Mouse (Mus musculus) hindbrain, embryonic 11.5 days (tissue): ENCODE results near the gene Usp27x. TPM values are rescaled to one million over a fixed set of nuclear protein-coding genes. Genes with fewer than 3 reads are reported as not detected.

Experiments used
- ATAC-seq: fragments of 200-750 bp; cut with Nextera tagmentation; 2 replicates; pipeline ENCODE4 v1.8.0; 2017; ENCODE audit warnings: mild to moderate bottlenecking, moderate TSS enrichment, moderate library complexity; ENCODE audit not compliant: low FRiP score
- DNase-seq: peaks from one replicate; pipeline ENCODE4 v3.0.0-alpha.2; 2015; ENCODE audit warnings: low spot score
- H3K27ac ChIP-seq: fragments of 300-500 bp; sonication (generic); 2 replicates; pipeline ENCODE4 v1.5.1; 2014; ENCODE audit warnings: mild to moderate bottlenecking, low read depth, low read length
- H3K27me3 ChIP-seq: fragments of 300-500 bp; sonication (generic); 2 replicates; pipeline ENCODE4 v1.6.1; 2014; ENCODE audit warnings: mild to moderate bottlenecking, low read length, moderate library complexity, mixed read lengths; ENCODE audit not compliant: control insufficient read depth, insufficient read depth
- H3K36me3 ChIP-seq: fragments of 300-500 bp; sonication (generic); 2 replicates; pipeline ENCODE4 v1.6.1; 2014; ENCODE audit warnings: mild to moderate bottlenecking, low read length, moderate library complexity, mixed read lengths; ENCODE audit not compliant: control insufficient read depth, insufficient read depth
- H3K4me1 ChIP-seq: fragments of 300-500 bp; sonication (generic); replicated peaks from 2 replicates; pipeline ENCODE4 v1.6.1; 2014; ENCODE audit warnings: low read length, mixed read lengths; ENCODE audit not compliant: control insufficient read depth, insufficient read depth
- H3K4me2 ChIP-seq: fragments of 300-500 bp; sonication (generic); replicated peaks from 2 replicates; pipeline ENCODE4 v1.6.1; 2014; ENCODE audit warnings: mild to moderate bottlenecking, low read depth, low read length
- H3K4me3 ChIP-seq: fragments of 300-500 bp; sonication (generic); 2 replicates; pipeline ENCODE4 v1.5.1; 2014; ENCODE audit warnings: low read depth, low read length
- H3K9ac ChIP-seq: fragments of 300-500 bp; sonication (generic); 2 replicates; pipeline ENCODE4 v1.6.1; 2014; ENCODE audit warnings: low read depth, low read length
- H3K9me3 ChIP-seq: fragments of 300-500 bp; sonication (generic); 2 replicates; pipeline ENCODE4 v1.6.1; 2016; ENCODE audit warnings: low read length; ENCODE audit not compliant: control insufficient read depth
- WGBS: fragments of 180-500 bp; shearing (Covaris S2); extraction: QIAGEN DNeasy Blood & Tissue Kit; methylation state at CpG from one replicate; pipeline ENCODE4 v1.1.7; 2014; 5-methylcytosine and 5-hydroxymethylcytosine counted together
- polyA plus RNA-seq: library from polyadenylated mRNA; unstranded; fragments of >200 nt; fragmentation: Nextera tagmentation; extraction: Ambion mirVana; gene quantifications from 2 replicates; pipeline ENCODE4 v1.2.1, GENCODE M21; 2014

The Usp27x gene
- 0.45 and 0.83 TPM in 2 replicates for polyA plus RNA-seq

DNA sequence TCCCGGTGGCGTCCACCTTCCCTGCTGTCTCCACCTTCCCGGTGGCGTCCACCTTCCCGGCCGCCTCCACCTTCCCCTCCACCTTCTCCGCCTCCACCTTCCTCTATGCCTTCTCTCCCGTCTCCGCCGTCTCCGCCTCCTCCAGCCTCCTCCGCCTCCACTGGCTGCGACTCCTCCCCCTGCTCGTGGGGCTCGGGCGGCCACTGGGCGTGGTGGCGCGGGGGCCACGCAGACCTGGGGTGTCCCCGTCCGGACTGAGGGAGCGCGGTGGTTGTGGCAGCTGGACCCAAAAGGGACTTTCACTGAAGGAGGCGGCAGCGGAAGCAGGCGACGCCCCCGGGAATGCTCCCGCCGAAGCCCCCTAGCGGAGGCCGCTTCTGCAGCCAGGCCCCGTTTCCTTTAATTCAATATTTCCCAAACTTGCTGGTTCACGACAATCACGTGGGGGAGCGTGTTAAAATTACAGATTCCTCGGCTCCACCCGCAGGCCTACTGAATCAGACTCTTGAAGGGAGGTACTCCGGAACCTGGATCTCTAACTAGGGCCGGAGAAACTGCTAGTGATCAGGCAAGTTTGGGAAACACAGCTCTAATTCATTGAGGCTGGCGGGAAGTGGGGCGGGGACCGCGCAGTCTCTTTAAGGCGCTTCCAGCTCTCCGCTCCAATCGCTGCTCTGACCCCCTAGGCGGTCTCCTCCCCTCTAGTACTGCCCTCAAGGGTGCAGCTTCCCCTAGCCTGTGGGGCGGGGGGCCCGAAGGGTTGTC, at the start of gene Usp27x:
TSS of gene Usp27x (minus strand) at position 115 of the 765 bp plus-strand sequence.
- H3K4me3 ChIP-seq = peak within 1 kb of the TSS; percentile 52
- H3K27ac ChIP-seq = peak within 1 kb of the TSS; percentile 75
- H3K9me3 ChIP-seq = no peaks in the 10 kb centered on the region
- no peaks in the 10 kb centered on the region for H3K27me3 ChIP-seq
- H3K4me2 ChIP-seq = peak within 1 kb of the TSS; percentile 64
- H3K36me3 ChIP-seq = no peaks in the 10 kb centered on the region
- no peaks in the 10 kb centered on the region for H3K4me1 ChIP-seq
- 15% methylated on average over 41 of the region's 51 CpGs for WGBS
- H3K9ac ChIP-seq = peak within 1 kb of the TSS; percentile 57
- DNase-seq (peak; percentile 73), ATAC-seq (peak; percentile 90)

DNA sequence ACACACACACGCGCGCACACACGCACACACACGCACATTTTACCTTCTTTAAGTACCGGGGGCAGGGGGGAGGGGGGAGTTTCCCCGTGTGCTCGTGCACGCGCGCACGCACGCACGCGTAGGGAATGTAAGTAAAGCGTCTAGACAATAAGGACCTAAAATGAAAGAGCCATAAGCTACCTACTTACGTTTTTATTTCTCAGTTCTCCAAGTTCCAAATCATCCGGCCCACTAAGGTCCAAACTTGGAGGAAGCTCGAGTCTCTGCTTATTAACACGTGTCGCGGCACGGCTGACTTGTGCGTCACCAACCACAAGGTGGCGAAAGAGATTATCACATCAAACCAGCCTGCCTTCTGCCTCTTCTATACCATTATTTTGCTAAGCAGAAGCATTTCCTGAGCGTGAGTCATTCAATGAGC, 47.1 kb upstream of the Usp27x start:
- Histone ChIP-seq H3K36me3 (no peaks in the 10 kb centered on the region), H3K4me1 (no peaks in the 10 kb centered on the region), H3K27ac (no peak overlapping the region), H3K4me2 (peak overlapping the region; percentile 41), H3K27me3 (no peaks in the 10 kb centered on the region), H3K4me3 (peak overlapping the region; percentile 41), H3K9me3 (no peaks in the 10 kb centered on the region), H3K9ac (peak overlapping the region; percentile 31; the same call in 1 of the 2 replicates)
- DNase-seq (peak; percentile 78), ATAC-seq (peak; percentile 73)
- WGBS = 23% methylated on average over 22 of the region's 26 CpGs

DNA sequence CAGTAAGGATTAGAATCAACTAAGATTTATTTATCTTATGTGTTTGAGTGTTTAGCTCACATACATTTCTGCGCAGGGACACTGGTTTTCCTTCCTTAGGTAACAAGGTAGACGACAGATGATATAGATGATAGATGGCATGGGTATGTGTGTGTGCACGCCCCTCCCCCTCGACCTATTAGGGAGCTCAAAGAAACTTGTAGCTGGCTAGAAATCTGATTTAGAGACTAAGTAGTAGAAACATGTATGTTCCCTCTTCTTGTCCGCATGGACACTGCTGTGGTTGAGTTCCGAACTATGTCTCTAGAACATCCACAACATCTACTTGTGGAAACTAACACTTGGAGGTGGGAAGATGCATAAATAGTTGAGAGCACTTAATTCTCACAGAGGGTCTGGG, 46.5 kb upstream of the Usp27x start:
- H3K4me3 ChIP-seq = peak overlapping the region; percentile 41
- no peak for DNase-seq
- H3K9me3 ChIP-seq = no peaks in the 10 kb centered on the region
- H3K36me3 ChIP-seq = no peaks in the 10 kb centered on the region
- no peaks in the 10 kb centered on the region for H3K27me3 ChIP-seq
- ATAC-seq = no peak
- H3K27ac ChIP-seq = no peak overlapping the region
- 71% methylated on average over 6 of the region's 6 CpGs for WGBS
- peak overlapping the region; percentile 41 for H3K4me2 ChIP-seq
- no peaks in the 10 kb centered on the region for H3K4me1 ChIP-seq
- H3K9ac ChIP-seq = no peak overlapping the region

DNA sequence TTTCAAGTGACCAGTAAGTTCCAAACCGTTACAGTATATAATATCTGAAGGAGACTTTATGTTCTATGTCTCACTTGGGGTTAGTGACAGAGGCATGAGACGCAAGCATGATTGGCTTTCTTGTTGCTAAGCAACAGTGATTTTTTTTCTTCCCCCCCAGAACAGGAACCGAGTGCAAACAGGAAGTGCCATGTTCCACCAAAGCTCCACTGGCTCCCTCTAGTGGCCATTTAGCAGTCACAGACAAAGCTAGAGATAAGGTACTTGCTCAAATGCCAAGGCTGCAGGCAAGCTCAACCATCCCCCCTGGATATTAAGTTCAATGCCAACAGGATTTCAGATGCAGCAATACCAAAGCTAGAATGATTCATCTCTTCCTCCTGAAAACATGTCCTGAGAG, 45.4 kb upstream of the Usp27x start:
- H3K4me3 ChIP-seq = no peak overlapping the region
- no peaks in the 10 kb centered on the region for H3K36me3 ChIP-seq
- peak; percentile 82 for DNase-seq
- H3K9ac ChIP-seq = no peak overlapping the region
- no peak overlapping the region for H3K4me2 ChIP-seq
- H3K27me3 ChIP-seq = no peaks in the 10 kb centered on the region
- H3K27ac ChIP-seq = no peak overlapping the region
- H3K9me3 ChIP-seq = no peaks in the 10 kb centered on the region
- no peaks in the 10 kb centered on the region for H3K4me1 ChIP-seq
- 31% methylated on average over 3 of the region's 3 CpGs for WGBS
- peak; percentile 58; the same call in 1 of the 2 replicates for ATAC-seq

DNA sequence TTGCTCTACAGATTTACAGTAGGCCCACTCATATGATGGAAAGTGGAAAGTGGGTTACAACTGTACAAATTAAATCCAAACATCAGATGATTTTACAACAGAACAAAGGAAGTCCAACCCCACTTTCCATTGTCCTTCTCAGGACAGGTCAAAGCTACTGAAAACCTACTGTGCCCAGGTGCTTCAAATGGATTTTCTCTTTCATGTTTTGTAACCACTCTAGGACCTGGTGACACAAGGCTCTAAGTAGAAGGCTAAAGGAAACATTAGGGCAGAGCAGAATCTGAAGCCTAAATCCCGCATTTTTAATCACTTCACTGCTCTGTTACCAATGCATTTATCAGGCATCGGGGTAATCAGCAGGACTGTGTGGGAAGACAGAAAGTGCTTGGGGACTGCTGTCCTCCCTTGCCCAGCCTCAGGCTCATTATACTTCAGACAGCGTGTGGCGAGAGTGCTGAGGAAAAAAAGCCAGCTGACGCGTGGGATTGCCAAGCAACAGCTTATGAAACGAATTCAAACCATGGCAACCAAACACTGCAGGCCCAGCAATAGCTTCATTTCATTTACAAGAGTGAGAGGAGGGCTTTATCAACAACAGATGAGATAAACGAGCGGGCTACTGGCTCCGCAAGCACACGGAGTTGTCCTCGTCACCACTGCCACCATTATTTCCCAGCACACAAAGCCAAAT, 40.7 kb upstream of the Usp27x start:
- no peak overlapping the region for H3K4me2 ChIP-seq
- peak overlapping the region; percentile 54 for H3K27ac ChIP-seq

DNA sequence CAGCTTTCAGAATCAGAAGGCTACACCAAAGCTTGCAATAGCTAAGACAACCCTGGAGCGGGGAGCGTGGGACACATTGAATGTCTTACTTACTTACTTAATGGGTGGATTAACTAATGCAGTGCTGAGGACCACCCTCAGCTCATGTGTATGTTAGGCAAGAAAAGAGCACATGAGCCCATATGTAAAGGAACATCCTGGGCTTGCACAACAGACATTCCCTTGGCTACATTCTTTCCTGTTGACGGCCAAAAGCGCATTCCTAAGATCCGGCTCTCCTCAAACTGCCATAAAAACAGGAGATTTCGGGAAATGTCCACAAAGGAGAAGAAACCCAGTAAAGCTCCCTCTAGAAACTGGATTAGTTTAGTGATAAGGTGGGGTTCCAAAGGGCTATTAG, 39.7 kb upstream of the Usp27x start:
- Histone ChIP-seq H3K4me1 (no peaks in the 10 kb centered on the region), H3K27me3 (no peaks in the 10 kb centered on the region), H3K4me3 (no peak overlapping the region), H3K9me3 (no peaks in the 10 kb centered on the region), H3K4me2 (no peak overlapping the region), H3K27ac (no peak overlapping the region), H3K36me3 (no peaks in the 10 kb centered on the region), H3K9ac (no peak overlapping the region)
- 95% methylated on average over 6 of the region's 6 CpGs for WGBS
- ATAC-seq (no peak), DNase-seq (no peak)

More for the DNA sequence above, 40.7 kb upstream of the Usp27x start:
- no peaks in the 10 kb centered on the region for H3K9me3 ChIP-seq
- ATAC-seq (peak; percentile 89), DNase-seq (peak; percentile 62)
- 37% methylated on average over 12 of the region's 12 CpGs for WGBS
- H3K4me1 ChIP-seq = no peaks in the 10 kb centered on the region
- no peak overlapping the region for H3K4me3 ChIP-seq
- H3K9ac ChIP-seq = no peak overlapping the region
- H3K27me3 ChIP-seq = no peaks in the 10 kb centered on the region
- no peaks in the 10 kb centered on the region for H3K36me3 ChIP-seq

DNA sequence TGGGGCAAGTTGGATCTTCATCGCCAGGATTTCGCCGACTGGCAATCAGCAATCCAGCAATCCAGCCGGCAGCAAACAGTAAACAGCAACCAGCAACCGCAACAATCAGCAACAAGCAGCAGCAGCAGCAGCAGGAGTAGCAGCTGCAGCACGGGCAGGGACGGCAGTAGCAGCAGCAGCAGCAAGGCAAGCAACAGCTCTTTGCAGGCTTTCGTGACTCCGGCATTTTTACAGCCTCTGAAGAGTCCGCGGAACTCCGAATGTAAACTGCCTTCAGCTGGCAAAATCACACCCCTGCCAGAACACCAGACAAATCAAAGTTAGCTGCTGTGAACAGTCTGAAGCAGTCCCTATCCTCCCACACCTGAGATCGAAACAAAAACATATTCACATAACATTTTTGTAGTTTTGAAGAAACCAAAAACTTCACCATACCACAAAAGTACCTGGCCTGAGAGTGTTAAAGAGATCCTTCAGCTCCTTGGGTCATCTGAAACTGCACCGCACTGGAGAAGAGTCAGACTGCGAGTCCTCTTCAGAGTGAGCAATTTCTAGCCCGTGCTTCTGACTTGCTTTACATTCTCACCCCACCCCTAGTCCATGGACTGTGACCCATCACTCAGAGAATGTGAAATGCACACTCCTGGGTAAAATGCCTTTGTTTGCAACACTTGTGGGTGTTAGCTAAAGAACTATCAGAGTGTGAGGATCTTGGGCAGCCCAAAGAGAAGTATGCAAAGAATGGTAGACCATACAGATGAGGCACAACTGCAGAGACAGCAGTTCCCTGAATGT, 36.8 kb upstream of the Usp27x start:
- ATAC-seq (no peak), DNase-seq (no peak)
- 81% methylated on average over 16 of the region's 16 CpGs for WGBS
- Histone ChIP-seq H3K4me3 (no peak overlapping the region), H3K27ac (no peak overlapping the region), H3K27me3 (no peaks in the 10 kb centered on the region), H3K4me2 (no peak overlapping the region), H3K9ac (no peak overlapping the region), H3K9me3 (no peaks in the 10 kb centered on the region), H3K36me3 (no peaks in the 10 kb centered on the region), H3K4me1 (no peaks in the 10 kb centered on the region)

DNA sequence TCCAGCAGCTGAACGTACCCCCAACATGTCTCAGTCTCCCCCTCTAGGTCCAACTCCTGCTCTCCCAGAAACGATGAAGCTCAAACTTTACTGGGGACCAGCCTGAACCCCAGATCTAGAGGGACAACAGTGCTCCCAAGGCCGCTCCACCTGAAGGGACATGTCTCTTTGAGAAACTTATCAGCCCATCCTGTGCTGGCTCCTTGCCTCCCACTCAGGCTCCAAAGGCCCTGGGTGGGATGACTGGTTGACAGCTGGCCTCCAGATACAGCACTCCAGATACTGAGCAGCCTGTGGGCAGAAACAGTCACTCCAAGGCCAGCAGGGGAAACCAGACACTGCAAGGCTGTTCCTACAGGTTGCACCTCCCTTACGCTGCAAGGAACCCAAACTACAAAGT, 956 bp upstream of the Usp27x start:
- DNase-seq (no peak), ATAC-seq (peak; percentile 43; the same call in 1 of the 2 replicates)
- Histone ChIP-seq H3K9ac (peak overlapping the region; percentile 57; the same call in 1 of the 2 replicates), H3K4me3 (peak overlapping the region; percentile 52), H3K4me2 (peak overlapping the region; percentile 64), H3K27me3 (no peaks in the 10 kb centered on the region), H3K4me1 (no peaks in the 10 kb centered on the region), H3K9me3 (no peaks in the 10 kb centered on the region), H3K36me3 (no peaks in the 10 kb centered on the region), H3K27ac (no peak overlapping the region)
- 38% methylated on average over 4 of the region's 4 CpGs for WGBS
